Mouse (Mus musculus): ENCODE measurements around the gene Cdk4.

DNA sequence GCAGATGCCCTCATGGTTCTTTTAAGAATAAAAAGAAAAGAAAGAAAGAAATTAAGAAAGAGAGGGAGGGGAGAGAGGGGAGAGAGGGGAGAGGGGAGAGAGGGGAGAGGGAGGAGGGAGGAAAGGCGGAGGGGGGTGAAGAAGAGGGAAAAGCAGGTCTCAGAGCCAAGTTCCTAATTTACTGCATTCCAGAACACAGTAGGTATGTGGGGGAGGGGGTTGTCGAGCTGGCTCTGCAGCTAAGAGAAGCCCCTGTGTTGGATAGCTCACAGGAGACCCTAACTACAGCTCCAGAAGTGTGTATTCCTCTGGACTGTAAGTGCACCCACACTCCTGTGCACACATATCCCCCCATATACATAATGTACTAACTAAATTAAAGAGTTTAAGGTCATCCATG is 46.3 kb upstream of the Cdk4 start:
- TF ChIP-seq CTCF (IDR thresholded peaks at IDR 0.05; ENCODE audit: control insufficient read depth, insufficient read depth, low read length): no peak
- TF ChIP-seq POLR2A (IDR thresholded peaks at IDR 0.05; ENCODE audit: borderline replicate concordance, control insufficient read depth, low read depth, low read length): no peak

All from bone marrow, adult 2 months (tissue).